Mouse (Mus musculus): ENCODE data around the gene Cebpz. TPM values are rescaled to one million over a fixed set of nuclear protein-coding genes. Genes with fewer than 3 reads are reported as not detected.
A peak's percentile ranks its signal among the peaks of the same experiment; 100 is the strongest.

Gene Cebpz
- total RNA-seq, 1 experiment from 2014 or later = 139 TPM

DNA sequence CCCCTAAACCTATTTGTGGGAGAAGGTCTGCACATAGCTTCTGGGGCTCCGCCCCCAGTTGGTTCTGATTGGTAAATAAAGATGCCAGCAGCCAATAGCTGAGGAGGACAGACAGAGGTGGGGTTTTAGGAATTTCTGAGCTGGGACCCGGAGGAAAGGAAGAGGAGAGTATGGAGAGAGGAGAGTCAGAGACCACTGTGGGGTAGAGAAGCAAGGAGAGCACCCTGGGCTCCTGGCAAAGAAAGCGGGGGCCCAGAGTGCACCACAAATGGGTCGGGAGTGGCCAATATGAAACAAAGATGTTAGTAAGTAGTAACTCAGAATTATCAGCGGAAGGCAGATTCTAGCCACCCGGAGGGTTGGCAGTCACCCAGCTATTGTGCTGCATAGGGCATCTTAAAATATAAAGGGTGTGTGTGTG, 24.0 kb downstream of the Cebpz start:
- no peak for ATAC-seq (replicated peaks; ENCODE audit: insufficient number of reproducible peaks, low FRiP score, low TSS enrichment, poor library complexity, severe bottlenecking)

- no peak for ATAC-seq (replicated peaks; ENCODE audit: insufficient number of reproducible peaks, low FRiP score, low TSS enrichment, poor library complexity, severe bottlenecking)
Observed at GRCm38 (mm10) chr17:78909374-78909773, 27.5 kb downstream of the Cebpz start.

DNA sequence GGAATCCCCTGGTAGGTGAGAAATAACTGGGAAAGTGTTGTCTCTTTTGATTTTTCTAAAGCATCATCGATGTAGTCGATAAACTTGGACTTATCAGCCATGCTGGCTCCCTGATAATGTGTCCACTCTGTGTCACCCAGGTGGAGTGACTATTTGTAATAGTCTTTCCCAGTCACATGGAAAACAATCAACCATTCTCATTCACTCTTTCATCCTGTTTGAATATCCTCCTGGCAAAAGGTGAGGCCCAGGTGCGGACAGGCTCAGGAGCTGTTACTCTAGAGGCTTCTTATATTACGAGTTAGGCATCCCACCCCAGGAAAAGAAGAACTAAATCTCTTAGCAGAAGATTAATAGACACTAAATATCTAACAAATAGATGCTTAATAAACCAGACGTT, 30.0 kb downstream of the Cebpz start, which contains the start of gene Sult6b1:
Gene Sult6b1, minus strand, starts transcription at position 101 of the 400 bp plus-strand sequence.
- ATAC-seq (replicated peaks; ENCODE audit: insufficient number of reproducible peaks, low FRiP score, low TSS enrichment, poor library complexity, severe bottlenecking) = no peak

DNA sequence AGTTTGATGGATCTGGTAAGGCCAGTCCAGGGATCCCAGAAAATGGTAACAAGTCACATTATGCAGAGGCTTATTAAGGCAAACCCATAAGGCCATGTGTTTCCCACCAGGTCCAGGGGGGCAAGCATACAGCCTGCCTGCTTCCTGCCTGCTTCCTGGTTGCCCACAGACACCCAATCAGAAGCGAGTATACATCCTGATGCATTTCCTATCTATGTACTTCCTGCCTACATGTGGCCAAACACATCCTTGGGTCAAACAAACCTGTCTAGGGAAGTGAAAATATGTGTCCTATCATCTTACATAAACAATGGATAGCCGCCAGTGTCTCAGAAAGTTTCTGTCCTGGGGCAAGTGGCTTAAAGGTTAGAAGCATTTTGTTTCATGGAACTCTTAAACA, 33.7 kb downstream of the Cebpz start:
- 0 out of 2 replicates have a peak, but pooled peaks have one; percentile 53 for ATAC-seq (replicated peaks; ENCODE audit: insufficient number of reproducible peaks, low FRiP score, low TSS enrichment, poor library complexity, severe bottlenecking)

DNA sequence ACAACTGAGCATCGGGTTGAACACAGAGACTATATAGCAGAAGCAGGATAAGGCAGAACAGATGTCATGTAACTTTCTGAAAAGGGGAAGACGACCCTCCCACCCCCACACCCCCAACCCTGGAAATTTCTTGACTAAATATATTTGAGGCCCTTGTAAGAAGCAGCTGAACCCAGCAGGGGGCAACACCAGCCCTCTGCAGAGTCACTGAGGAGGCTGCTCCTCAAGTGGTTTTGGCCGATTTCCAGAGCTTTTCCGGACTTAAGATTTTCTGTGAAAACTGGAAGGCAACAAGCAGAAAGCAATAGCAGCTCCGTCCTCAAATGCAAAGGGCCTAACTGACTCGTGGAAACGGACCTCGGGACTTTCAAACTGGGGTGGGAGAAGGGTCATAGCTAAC, 41.5 kb downstream of the Cebpz start:
- no peak for ATAC-seq (replicated peaks; ENCODE audit: insufficient number of reproducible peaks, low FRiP score, low TSS enrichment, poor library complexity, severe bottlenecking)

DNA sequence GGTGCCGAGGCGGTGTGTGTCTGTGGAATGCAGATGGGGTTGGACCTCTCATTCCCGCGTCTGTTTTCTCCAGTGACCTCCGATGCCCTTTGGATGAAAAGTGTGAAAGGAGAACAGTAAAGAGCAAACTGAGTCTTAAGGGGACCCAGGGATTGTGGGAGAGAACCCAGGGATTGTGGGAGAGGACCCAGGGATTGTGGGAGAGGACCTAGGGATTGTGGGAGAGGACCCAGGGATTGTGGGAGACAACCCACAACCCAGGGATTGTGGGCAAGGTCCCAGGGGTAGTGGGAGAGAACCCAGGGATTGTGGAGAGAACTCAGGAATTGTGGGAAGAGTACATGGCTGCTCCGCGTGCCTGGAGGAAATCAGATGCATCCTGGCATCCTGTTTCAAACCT, 41.9 kb downstream of the Cebpz start:
- no peak for ATAC-seq (replicated peaks; ENCODE audit: insufficient number of reproducible peaks, low FRiP score, low TSS enrichment, poor library complexity, severe bottlenecking)

GRCm38 (mm10) chr17:78891020-78891419, 45.8 kb downstream of the Cebpz start:
- ATAC-seq (replicated peaks; ENCODE audit: insufficient number of reproducible peaks, low FRiP score, low TSS enrichment, poor library complexity, severe bottlenecking) = peak; percentile 90

DNA sequence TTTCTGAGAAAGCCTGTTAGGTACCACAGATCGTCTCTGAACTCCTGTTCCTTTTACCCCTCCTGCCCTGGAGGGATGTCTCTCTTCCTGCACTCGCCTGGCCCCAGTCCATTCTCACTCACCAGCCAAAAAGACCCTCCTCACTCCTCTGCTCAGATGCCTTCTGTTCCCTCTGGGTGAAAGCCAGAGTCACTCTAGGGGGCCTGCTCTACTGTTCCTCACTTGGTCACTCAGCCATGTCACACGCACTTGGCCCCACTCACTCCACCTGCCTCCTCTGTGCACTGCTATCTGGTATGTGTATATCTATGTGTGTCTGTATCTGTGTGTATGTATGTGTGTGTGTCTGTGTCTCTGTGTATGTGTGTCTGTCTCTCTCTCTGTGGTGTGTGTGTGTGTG, 47.7 kb downstream of the Cebpz start:
- no peak for ATAC-seq (replicated peaks; ENCODE audit: insufficient number of reproducible peaks, low FRiP score, low TSS enrichment, poor library complexity, severe bottlenecking)

GRCm38 (mm10) chr17:78888554-78888953, 48.3 kb downstream of the Cebpz start:
- no peak for ATAC-seq (replicated peaks; ENCODE audit: insufficient number of reproducible peaks, low FRiP score, low TSS enrichment, poor library complexity, severe bottlenecking)

DNA sequence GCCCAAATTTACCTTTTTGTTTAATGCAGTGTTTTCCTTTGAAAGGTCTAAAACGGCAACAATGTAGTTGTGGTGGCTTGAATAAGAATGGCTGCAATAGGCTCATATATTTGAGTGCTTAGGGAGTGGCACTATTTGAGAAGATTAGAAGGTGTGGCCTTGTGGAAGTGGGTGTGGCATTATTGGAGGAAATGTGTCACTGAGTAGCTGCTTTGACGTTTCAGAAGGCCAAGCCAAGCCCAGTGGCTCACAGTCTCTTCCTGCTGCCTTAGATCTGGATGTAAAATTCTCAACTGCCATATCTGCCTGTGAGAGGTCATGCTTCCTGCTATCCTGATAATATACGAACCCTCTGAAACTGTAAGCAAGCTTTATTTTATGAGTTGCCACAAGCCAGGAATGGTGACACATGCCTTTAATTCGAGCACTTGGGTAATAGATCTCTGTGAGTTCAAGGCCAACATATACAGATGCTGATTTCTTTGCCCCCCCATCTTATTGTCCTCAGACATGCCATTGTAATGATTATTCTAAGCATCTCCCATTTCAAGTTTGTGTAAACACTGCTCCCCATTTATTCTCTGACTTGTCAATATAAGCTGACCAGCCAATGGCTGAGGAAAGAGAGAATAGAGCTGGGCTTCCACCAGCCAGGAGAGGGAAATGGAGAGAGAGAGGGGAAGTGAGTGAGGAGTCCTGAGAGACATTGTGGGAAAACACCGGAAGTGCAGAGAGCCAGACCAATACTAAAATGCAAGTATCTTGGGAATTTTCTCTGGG, 51.4 kb downstream of the Cebpz start:
- ATAC-seq (replicated peaks; ENCODE audit: insufficient number of reproducible peaks, low FRiP score, low TSS enrichment, poor library complexity, severe bottlenecking) = no peak

DNA sequence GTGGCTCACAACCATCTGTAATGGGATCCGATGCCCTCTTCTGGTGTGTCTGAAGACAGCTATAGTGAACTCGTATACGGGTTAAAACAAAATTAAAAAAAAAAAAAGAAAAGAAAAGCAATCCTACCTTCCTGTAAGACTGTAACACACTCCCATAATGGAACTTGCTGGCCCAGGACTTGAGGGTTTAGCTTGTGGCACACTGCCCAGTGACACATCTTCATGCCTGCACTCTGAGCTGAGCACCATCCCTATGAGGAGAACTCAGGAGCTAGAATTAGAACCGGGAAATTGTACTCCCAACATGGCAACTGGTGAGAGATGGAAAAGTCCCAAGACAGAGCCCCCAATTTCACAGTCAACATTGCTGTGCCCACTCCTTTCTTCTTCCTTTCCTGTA, 53.6 kb downstream of the Cebpz start:
- no peak for ATAC-seq (replicated peaks; ENCODE audit: insufficient number of reproducible peaks, low FRiP score, low TSS enrichment, poor library complexity, severe bottlenecking)

GRCm38 (mm10) chr17:78882401-78883112, 54.3 kb downstream of the Cebpz start, which contains the start of gene Eif2ak2:
Eif2ak2 (minus strand) TSS chr17:78882573.
- ATAC-seq (replicated peaks; ENCODE audit: insufficient number of reproducible peaks, low FRiP score, low TSS enrichment, poor library complexity, severe bottlenecking) = peak; percentile 77

DNA sequence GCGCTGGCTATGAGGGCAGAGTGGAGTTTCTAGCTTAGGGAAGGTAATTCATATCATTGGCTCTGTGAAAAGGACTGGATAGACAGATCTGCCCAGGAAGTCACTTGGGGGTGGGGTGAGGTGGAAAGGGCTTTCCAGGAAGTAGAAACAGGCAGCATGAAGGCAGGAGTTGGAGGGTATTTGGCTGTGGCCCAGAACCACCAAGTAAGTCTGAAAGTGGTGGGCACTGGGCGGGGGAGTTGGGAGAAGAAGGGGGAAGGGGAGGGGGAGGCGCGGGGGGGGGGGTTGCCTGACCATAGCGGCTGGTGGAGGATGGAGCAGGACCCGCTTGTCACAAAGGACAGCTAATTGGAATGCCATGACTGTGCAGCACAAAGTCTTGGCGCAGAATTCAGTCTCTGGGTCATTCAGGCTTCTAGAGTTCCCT, 55.0 kb downstream of the Cebpz start:
- ATAC-seq (replicated peaks; ENCODE audit: insufficient number of reproducible peaks, low FRiP score, low TSS enrichment, poor library complexity, severe bottlenecking) = no peak

- no peak for ATAC-seq (replicated peaks; ENCODE audit: insufficient number of reproducible peaks, low FRiP score, low TSS enrichment, poor library complexity, severe bottlenecking)
Observed at GRCm38 (mm10) chr17:78873886-78874285, 63.0 kb downstream of the Cebpz start.

Other genes with a start within 250 kb of the Cebpz start
- gene Strn, start 199.9 kb downstream of the Cebpz start, total RNA-seq (2017) = 30.8 to 64.1 TPM (median 39.5 TPM) in 3 replicates
- 12.3 to 29.5 TPM (median 25.0 TPM) in 3 replicates for gene Heatr5b, start 101.7 kb downstream of the Cebpz start, total RNA-seq (2017)
- gene Gpatch11, start 101.5 kb downstream of the Cebpz start, total RNA-seq (2017) = 57.6 to 86.9 TPM (median 66.9 TPM) in 3 replicates
- 20.6 to 56.7 TPM (median 46.8 TPM) in 3 replicates for gene Eif2ak2, start 54.5 kb downstream of the Cebpz start, total RNA-seq (2017)
- gene Sult6b1, start 30.1 kb downstream of the Cebpz start, total RNA-seq (2017) = not detected in 3 replicates
- 44.9 to 54.5 TPM (median 46.9 TPM) in 3 replicates for gene Cebpzos, start 20.6 kb downstream of the Cebpz start, total RNA-seq (2017)
- 40.7 to 61.7 TPM (median 53.5 TPM) in 3 replicates for gene Ndufaf7, start 70 bp upstream of the Cebpz start, total RNA-seq (2017)
- gene Prkd3, start 83.8 kb upstream of the Cebpz start, total RNA-seq (2017) = 85.4 to 117 TPM (median 96.5 TPM) in 3 replicates
- 4.3 to 7.2 TPM (median 6.2 TPM) in 3 replicates for gene Qpct, start 114.8 kb upstream of the Cebpz start, total RNA-seq (2017)